Mouse (Mus musculus) spleen, adult 18-20 months (tissue): Measurements from ENCODE around the gene Slc22a5.
"Not testable (repeated sequence)": the region's sequence is repeated elsewhere in the genome, so short reads cannot be mapped to it uniquely, and the experiment has no call there.

Experiments used
- DNase-seq, 2 experiments: peaks; one replicate each; pipeline ENCODE4 v3.0.0; 2022; ENCODE audit warnings: mixed read lengths in 2 of 2

Gene Slc22a5

GRCm38 (mm10) chr11:53883287-53883686 lies 8.2 kb downstream of the Slc22a5 start:
- no peak for DNase-seq

GRCm38 (mm10) chr11:53878096-53878495 lies 13.4 kb downstream of the Slc22a5 start:
- DNase-seq: not testable (repeated sequence)

- no peak for DNase-seq
Measured at GRCm38 (mm10) chr11:53876488-53876887, 15.0 kb downstream of the Slc22a5 start.

GRCm38 (mm10) chr11:53874706-53875105 lies 16.8 kb downstream of the Slc22a5 start:
- DNase-seq: no peak

GRCm38 (mm10) chr11:53873909-53874704 lies 17.4 kb downstream of the Slc22a5 start:
- not testable (repeated sequence) for DNase-seq

- DNase-seq: no peak
Measured at GRCm38 (mm10) chr11:53871786-53872507, 19.5 kb downstream of the Slc22a5 start.

GRCm38 (mm10) chr11:53869172-53869571 lies 22.3 kb downstream of the Slc22a5 start:
- no peak for DNase-seq

- DNase-seq: not testable (repeated sequence)
Measured at GRCm38 (mm10) chr11:53868323-53868722, 23.1 kb downstream of the Slc22a5 start.

- DNase-seq: not testable (repeated sequence)
Measured at GRCm38 (mm10) chr11:53864724-53865310, 26.6 kb downstream of the Slc22a5 start.

GRCm38 (mm10) chr11:53860944-53861343 lies 30.5 kb downstream of the Slc22a5 start:
- DNase-seq: not testable (repeated sequence)

- peak; percentile 35 to 55 for DNase-seq
Measured at GRCm38 (mm10) chr11:53858761-53859580, 32.5 kb downstream of the Slc22a5 start, which contains the start of gene Gm12216. Gene Gm12216, minus strand, starts transcription at chr11:53859256.

- no peak for DNase-seq
Measured at GRCm38 (mm10) chr11:53858058-53858760, 33.3 kb downstream of the Slc22a5 start.

GRCm38 (mm10) chr11:53853665-53854064 lies 37.8 kb downstream of the Slc22a5 start:
- no peak for DNase-seq

- DNase-seq: peak; percentile 46 to 51
Measured at GRCm38 (mm10) chr11:53851795-53852194, 39.7 kb downstream of the Slc22a5 start.

GRCm38 (mm10) chr11:53849588-53850320 lies 41.7 kb downstream of the Slc22a5 start:
- peak; percentile 63 to 73 for DNase-seq

- peak; percentile 24 to 39 for DNase-seq
Measured at GRCm38 (mm10) chr11:53845680-53846079, 45.8 kb downstream of the Slc22a5 start.

- no peak for DNase-seq
Measured at GRCm38 (mm10) chr11:53843106-53843505, 48.4 kb downstream of the Slc22a5 start.

- DNase-seq: no peak
Measured at GRCm38 (mm10) chr11:53842161-53842581, 49.3 kb downstream of the Slc22a5 start.

- no peak for DNase-seq
Measured at GRCm38 (mm10) chr11:53841514-53841913, 49.9 kb downstream of the Slc22a5 start.

- no peak for DNase-seq
Measured at GRCm38 (mm10) chr11:53839663-53840642, 51.5 kb downstream of the Slc22a5 start.
